In the genomic region with DNA sequence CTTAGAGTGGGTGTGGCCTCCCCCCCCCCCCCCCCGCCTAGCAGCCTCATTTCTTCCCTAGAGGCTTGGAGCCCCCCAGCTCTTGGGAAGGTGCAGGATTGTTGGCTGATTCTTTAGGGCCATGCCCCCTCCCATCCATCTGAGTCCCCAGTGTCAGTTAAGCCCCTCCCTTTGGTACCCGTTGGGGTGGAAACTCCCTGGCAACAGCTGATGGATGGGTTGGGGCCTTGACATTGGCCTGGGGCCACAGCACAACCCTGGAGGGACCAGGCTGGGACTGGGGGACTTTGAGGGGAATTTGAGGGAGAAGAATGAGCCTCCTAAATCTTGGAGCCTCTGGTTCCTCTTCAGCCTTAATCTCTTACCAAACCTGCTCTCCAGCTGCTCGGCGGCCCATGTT, we compare ENCODE assay signal across 8 mouse cellular contexts. TPM values are rescaled to one million over a fixed set of nuclear protein-coding genes. Genes with fewer than 3 reads are reported as not detected.
DNase-seq lines count a peak whose midpoint lies in the region; ATAC-seq and TF ChIP-seq lines count a peak whose summit lies in the region.

No protein-coding gene starts in this region.

- 21% methylated on average over 3 of the region's 4 CpGs for WGBS in hindbrain, postnatal 0 days
- WGBS in neural tube, embryonic 14.5 days: 15% methylated on average over 4 of the region's 4 CpGs

- H3K27ac ChIP-seq in hindbrain, postnatal 0 days: peak overlapping the region; percentile 56; the same call in 1 of the 2 replicates
- H3K27ac ChIP-seq in neural tube, embryonic 14.5 days (ENCODE audit: low read depth, low read length): peak overlapping the region; percentile 2

- peak; percentile 34 for DNase-seq in embryo, embryonic 10.5 days (ENCODE audit: low spot score)
- no peak for DNase-seq in embryo, embryonic 9.5 days (ENCODE audit: extremely low spot score)
- DNase-seq in kidney, postnatal 10 days: peak; percentile 35
- no peak for DNase-seq in kidney, postnatal 4 days
- peak; percentile 51 for DNase-seq in hindbrain, postnatal 0 days (ENCODE audit: low spot score)
- DNase-seq in left cerebral cortex, adult 8-10 months (ENCODE audit: low spot score in 2 of 2): no peak
- no peak for DNase-seq in cerebellum, postnatal 4 days (ENCODE audit: low spot score in 2 of 2)

- H3K4me1 ChIP-seq in hindbrain, postnatal 0 days (ENCODE audit: insufficient read depth, low read length): peaks cover 59% of the 10 kb centered on the region
- peaks cover 70% of the 10 kb centered on the region for H3K4me1 ChIP-seq in neural tube, embryonic 14.5 days (ENCODE audit: control insufficient read depth, insufficient read depth, low read length)

- no peak overlapping the region for H3K4me3 ChIP-seq in hindbrain, postnatal 0 days (ENCODE audit: low read length)
- no peak overlapping the region for H3K4me3 ChIP-seq in neural tube, embryonic 14.5 days (ENCODE audit: low read depth, low read length)

- H3K9ac ChIP-seq in hindbrain, postnatal 0 days (replicated peaks; ENCODE audit: low read length): no peak overlapping the region
- no peak overlapping the region for H3K9ac ChIP-seq in neural tube, embryonic 14.5 days (replicated peaks; ENCODE audit: low read depth, low read length)

- no peak overlapping the region for H3K4me2 ChIP-seq in hindbrain, postnatal 0 days (ENCODE audit: low read depth, low read length)
- no peak overlapping the region for H3K4me2 ChIP-seq in neural tube, embryonic 14.5 days (ENCODE audit: low read depth, low read length)

- TF ChIP-seq CTCF in hindbrain, postnatal 0 days (IDR thresholded peaks at IDR 0.05; ENCODE audit: low read depth): no peak

- H3K9me3 ChIP-seq in hindbrain, postnatal 0 days (ENCODE audit: low read length): no peaks in the 10 kb centered on the region
- H3K9me3 ChIP-seq in neural tube, embryonic 14.5 days (ENCODE audit: control insufficient read depth, low read length): no peaks in the 10 kb centered on the region

- H3K27me3 ChIP-seq in hindbrain, postnatal 0 days (ENCODE audit: insufficient read depth, low read length): no peaks in the 10 kb centered on the region
- no peaks in the 10 kb centered on the region for H3K27me3 ChIP-seq in neural tube, embryonic 14.5 days (ENCODE audit: control insufficient read depth, insufficient read depth, low read length)

- no peak for ATAC-seq in hindbrain, postnatal 0 days
- no peak for ATAC-seq in neural tube, embryonic 14.5 days (ENCODE audit: low read depth)

- no peaks in the 10 kb centered on the region; the same call in 1 of the 2 replicates for H3K36me3 ChIP-seq in hindbrain, postnatal 0 days (ENCODE audit: insufficient read depth, low read length)
- H3K36me3 ChIP-seq in neural tube, embryonic 14.5 days (ENCODE audit: control insufficient read depth, insufficient read depth, low read length): no peaks in the 10 kb centered on the region

RNA-seq across cellular contexts. Expression of gene Ahdc1, which starts 13.3 kb away (rescaled TPM):
- 88.2 and 106 TPM in 2 replicates for total RNA-seq in hindbrain, postnatal 0 days (2014; rRNA removed)
- 9.7 and 10.8 TPM in 2 replicates for polyA plus RNA-seq in hindbrain, postnatal 0 days (2015; fragmentation: Nextera tagmentation; extraction: Ambion mirVana)
- polyA plus RNA-seq in neural tube, embryonic 14.5 days (2014; fragmentation: Nextera tagmentation; extraction: Ambion mirVana): 12.2 and 13.1 TPM in 2 replicates
- total RNA-seq in left cerebral cortex, adult 8-10 months (2022): 100 to 1,000 TPM in 2 of 4 experiments, 10 to 100 TPM in 2; 95.7 to 104 (median 99.7) TPM

RNA-seq across cellular contexts. Expression of gene Fgr, which starts 50.5 kb away (rescaled TPM):
- total RNA-seq in hindbrain, postnatal 0 days (2014; rRNA removed): 0.07 and 0.73 TPM in 2 replicates
- polyA plus RNA-seq in hindbrain, postnatal 0 days (2015; fragmentation: Nextera tagmentation; extraction: Ambion mirVana): 0.19 and 0.39 TPM in 2 replicates
- not detected in 2 replicates for polyA plus RNA-seq in neural tube, embryonic 14.5 days (2014; fragmentation: Nextera tagmentation; extraction: Ambion mirVana)
- total RNA-seq in left cerebral cortex, adult 8-10 months (2022): 1 to 10 TPM in 2 of 4 experiments, under 1 TPM in 2; 0.17 to 1.1 (median 0.82) TPM

Comparison
In these comparisons a context has a peak if more than half of its experiments do, and no peak if none do; other contexts are left out.
1. DNase-seq: peak in embryo, embryonic 10.5 days (single experiment), kidney, postnatal 10 days (single experiment) and hindbrain, postnatal 0 days (single experiment); none in embryo, embryonic 9.5 days (single experiment), kidney, postnatal 4 days (0 of 2), left cerebral cortex, adult 8-10 months (0 of 2) and cerebellum, postnatal 4 days (0 of 2).